Mouse (Mus musculus): ENCODE measurements at regions not wholly inside any gene's neighbourhood (a gene's known extent, or its start where the extent isn't known, plus 50 kb on each side); places are given as distances from the start of the nearest gene placed in this dataset.

DNA sequence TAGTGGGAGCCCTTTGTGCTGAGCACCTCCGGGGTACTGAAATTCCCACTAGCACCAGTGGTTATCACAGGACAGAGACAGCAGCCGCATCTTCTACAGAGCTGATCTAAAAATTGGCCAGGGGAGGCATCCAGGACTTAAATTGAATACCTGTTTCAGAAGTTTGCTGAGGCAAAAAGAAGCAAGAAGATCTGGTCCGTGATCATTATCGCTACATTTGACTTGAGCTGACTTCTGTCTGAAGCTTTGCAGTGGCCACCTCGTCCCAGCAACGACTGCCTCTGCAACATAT is 85.3 kb upstream of the Mafb start:
- TF ChIP-seq CTCF (IDR thresholded peaks at IDR 0.05; ENCODE audit: low read depth) (no peak), EP300 (IDR thresholded peaks at IDR 0.05; ENCODE audit: low read depth) (no peak)

Measured in liver, embryonic 14.5 days (tissue).